Mouse (Mus musculus): ENCODE results near the gene Wdr46.
"Not testable (repeated sequence)": the region's sequence is repeated elsewhere in the genome, so short reads cannot be mapped to it uniquely, and the experiment has no call there.

DNA sequence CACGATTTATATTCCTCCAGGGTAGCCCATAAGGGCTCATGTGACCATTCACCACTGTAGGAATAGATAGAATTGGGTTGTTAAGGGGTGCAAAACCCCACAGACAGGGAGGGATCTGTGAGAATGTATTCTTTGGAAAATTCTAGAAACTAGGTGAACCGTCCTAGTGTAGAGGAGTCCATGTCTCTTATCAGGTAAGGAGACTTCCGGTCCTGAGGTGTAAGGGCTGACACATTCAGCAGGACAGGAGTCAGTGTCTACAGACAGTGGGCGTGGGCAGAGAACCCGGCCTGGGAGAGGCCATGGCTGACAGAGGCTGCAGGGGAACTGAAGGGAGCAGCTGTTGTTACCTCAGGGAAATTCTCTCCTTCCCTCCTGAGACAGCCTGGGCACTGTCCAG lies 58.2 kb downstream of the Wdr46 start:
- not testable (repeated sequence) for TF ChIP-seq CTCF (IDR thresholded peaks at IDR 0.05; ENCODE audit: control insufficient read depth, insufficient read depth, insufficient read length); MAX (IDR thresholded peaks at IDR 0.05); CEBPB (IDR thresholded peaks at IDR 0.05; ENCODE audit: low read depth)
